9 mouse cellular contexts compared by ENCODE assay signal in genomic region chr12:65259139-65260111, GRCm38 (mm10). TPM values are rescaled to one million over a fixed set of nuclear protein-coding genes. Genes with fewer than 3 reads are reported as not detected.
DNase-seq lines count a peak whose midpoint lies in the region; ATAC-seq lines count a peak whose summit lies in the region.
"Had no signal": no experiment of that assay in that cellular context is flagged by ENCODE, and none has a peak within 500 bp of the region (broad histone marks: within the 10 kb centered on the region; RNA-seq: fewer than 3 reads in every experiment).

No protein-coding gene starts in this region.

- ATAC-seq in embryonic facial prominence, embryonic 13.5 days (ENCODE audit: insufficient number of reproducible peaks, insufficient read depth, low FRiP score, low TSS enrichment, low read depth): no peak
- ATAC-seq in hindbrain, embryonic 13.5 days (ENCODE audit: low FRiP score): peak; percentile 46; the same call in 1 of the 2 replicates
- ATAC-seq in midbrain, embryonic 15.5 days (replicated peaks): peak; percentile 85

- no peaks in the 10 kb centered on the region for H3K36me3 ChIP-seq in embryonic facial prominence, embryonic 13.5 days
- no peaks in the 10 kb centered on the region for H3K36me3 ChIP-seq in hindbrain, embryonic 13.5 days
- H3K36me3 ChIP-seq in midbrain, embryonic 15.5 days (replicated peaks): no peaks in the 10 kb centered on the region

- peak overlapping the region; percentile 34 for H3K4me2 ChIP-seq in embryonic facial prominence, embryonic 13.5 days
- peak overlapping the region; percentile 41 for H3K4me2 ChIP-seq in hindbrain, embryonic 13.5 days
- H3K4me2 ChIP-seq in midbrain, embryonic 15.5 days: peak overlapping the region; percentile 36

- peaks cover 3% of the 10 kb centered on the region; the same call in 1 of the 2 replicates for H3K4me1 ChIP-seq in embryonic facial prominence, embryonic 13.5 days
- peaks cover 6% of the 10 kb centered on the region; the same call in 1 of the 2 replicates for H3K4me1 ChIP-seq in hindbrain, embryonic 13.5 days (replicated peaks)
- peaks cover 14% of the 10 kb centered on the region for H3K4me1 ChIP-seq in midbrain, embryonic 15.5 days

- no peak overlapping the region for H3K9ac ChIP-seq in embryonic facial prominence, embryonic 13.5 days
- no peak overlapping the region for H3K9ac ChIP-seq in hindbrain, embryonic 13.5 days
- no peak overlapping the region for H3K9ac ChIP-seq in midbrain, embryonic 15.5 days

- no peak overlapping the region for H3K27ac ChIP-seq in embryonic facial prominence, embryonic 13.5 days
- no peak overlapping the region for H3K27ac ChIP-seq in hindbrain, embryonic 13.5 days
- peak overlapping the region; percentile 56 for H3K27ac ChIP-seq in midbrain, embryonic 15.5 days

- H3K9me3 ChIP-seq in embryonic facial prominence, embryonic 13.5 days: no peaks in the 10 kb centered on the region
- H3K9me3 ChIP-seq in hindbrain, embryonic 13.5 days: no peaks in the 10 kb centered on the region; the same call in 1 of the 2 replicates
- no peaks in the 10 kb centered on the region for H3K9me3 ChIP-seq in midbrain, embryonic 15.5 days

- WGBS in embryonic facial prominence, embryonic 13.5 days: 56% methylated on average over 13 of the region's 13 CpGs
- WGBS in hindbrain, embryonic 13.5 days: 63% methylated on average over 13 of the region's 13 CpGs
- WGBS in midbrain, embryonic 15.5 days: 45% methylated on average over 13 of the region's 13 CpGs

- DNase-seq in layer of hippocampus, adult 9-11 months: peak; percentile 32
- DNase-seq in layer of hippocampus, postnatal 25 days (ENCODE audit: extremely low spot score in 1 of 2, low spot score in 1 of 2): no peak
- DNase-seq in gastrocnemius, adult 8-10 months (ENCODE audit: low spot score in 2 of 2): no peak
- no peak for DNase-seq in spleen, postnatal 14 days (ENCODE audit: low spot score in 2 of 2)
- no peak for DNase-seq in adrenal gland, postnatal 36 days
- DNase-seq: retina, postnatal 1 day had no signal

- no peaks in the 10 kb centered on the region for H3K27me3 ChIP-seq in embryonic facial prominence, embryonic 13.5 days
- H3K27me3 ChIP-seq in hindbrain, embryonic 13.5 days: no peaks in the 10 kb centered on the region
- no peaks in the 10 kb centered on the region for H3K27me3 ChIP-seq in midbrain, embryonic 15.5 days (replicated peaks)

- H3K4me3 ChIP-seq in embryonic facial prominence, embryonic 13.5 days: no peak overlapping the region
- H3K4me3 ChIP-seq in hindbrain, embryonic 13.5 days: no peak overlapping the region
- no peak overlapping the region for H3K4me3 ChIP-seq in midbrain, embryonic 15.5 days

RNA-seq across cellular contexts. Expression of gene Wdr20rt, which starts 34.1 kb away (rescaled TPM):
- not detected for total RNA-seq in layer of hippocampus, postnatal 25 days (2021)
- polyA plus RNA-seq in embryonic facial prominence, embryonic 13.5 days (2015; fragmentation: Nextera tagmentation; extraction: Ambion mirVana): not detected in 2 replicates
- not detected in 2 replicates for polyA plus RNA-seq in hindbrain, embryonic 13.5 days (2015; fragmentation: Nextera tagmentation; extraction: Ambion mirVana)
- polyA plus RNA-seq in midbrain, embryonic 15.5 days (2015; fragmentation: Nextera tagmentation; extraction: Ambion mirVana): not detected in 2 replicates
- total RNA-seq in gastrocnemius, adult 8-10 months (2022): not detected
- total RNA-seq in adrenal gland, postnatal 36 days (2021): not detected
